Mouse (Mus musculus): ENCODE data around the gene Crocc2.

The Crocc2 gene

DNA sequence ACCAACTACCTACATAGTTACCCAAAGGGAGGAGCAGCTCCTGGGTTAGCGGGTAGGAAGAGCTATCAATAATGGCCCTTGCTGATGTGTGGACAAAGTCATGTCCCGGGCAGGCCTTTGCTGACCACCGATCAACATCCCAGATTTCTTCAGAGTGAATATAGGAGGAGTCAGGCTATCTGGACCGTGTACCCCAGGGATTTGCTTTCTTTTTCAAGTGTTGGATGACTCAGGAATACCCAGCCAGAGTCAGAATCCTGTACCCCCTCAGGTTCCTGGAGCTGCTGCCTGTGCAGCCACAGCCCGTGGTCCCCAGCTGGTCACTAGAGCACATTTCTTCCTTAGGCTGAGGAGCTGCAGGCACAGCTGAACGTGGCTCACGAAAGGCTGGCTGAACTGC lies 43.9 kb downstream of the Crocc2 start:
- in situ Hi-C loops (cut with MboI, MseI) = no loop called here

DNA sequence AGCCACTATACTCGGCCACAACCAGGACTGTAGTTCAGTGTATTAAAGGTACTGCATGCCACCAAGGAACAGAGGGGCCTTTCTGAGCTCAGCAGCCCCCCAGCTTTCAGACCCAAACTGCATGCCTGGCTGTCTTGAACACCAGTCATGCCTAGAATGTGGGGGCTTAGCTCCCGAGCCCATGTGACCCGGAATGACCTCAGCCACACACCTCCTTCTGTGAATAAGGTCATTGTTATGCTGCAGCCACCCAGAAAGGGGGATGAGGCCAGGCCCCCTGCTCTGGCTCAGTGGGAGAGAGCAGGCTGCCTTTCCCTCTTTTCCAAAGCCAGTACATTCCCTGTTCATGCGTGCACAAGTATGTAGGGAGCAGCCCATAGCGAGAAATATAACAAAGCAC lies 46.1 kb downstream of the Crocc2 start:
- in situ Hi-C loops (cut with MboI, MseI) = no loop called here

DNA sequence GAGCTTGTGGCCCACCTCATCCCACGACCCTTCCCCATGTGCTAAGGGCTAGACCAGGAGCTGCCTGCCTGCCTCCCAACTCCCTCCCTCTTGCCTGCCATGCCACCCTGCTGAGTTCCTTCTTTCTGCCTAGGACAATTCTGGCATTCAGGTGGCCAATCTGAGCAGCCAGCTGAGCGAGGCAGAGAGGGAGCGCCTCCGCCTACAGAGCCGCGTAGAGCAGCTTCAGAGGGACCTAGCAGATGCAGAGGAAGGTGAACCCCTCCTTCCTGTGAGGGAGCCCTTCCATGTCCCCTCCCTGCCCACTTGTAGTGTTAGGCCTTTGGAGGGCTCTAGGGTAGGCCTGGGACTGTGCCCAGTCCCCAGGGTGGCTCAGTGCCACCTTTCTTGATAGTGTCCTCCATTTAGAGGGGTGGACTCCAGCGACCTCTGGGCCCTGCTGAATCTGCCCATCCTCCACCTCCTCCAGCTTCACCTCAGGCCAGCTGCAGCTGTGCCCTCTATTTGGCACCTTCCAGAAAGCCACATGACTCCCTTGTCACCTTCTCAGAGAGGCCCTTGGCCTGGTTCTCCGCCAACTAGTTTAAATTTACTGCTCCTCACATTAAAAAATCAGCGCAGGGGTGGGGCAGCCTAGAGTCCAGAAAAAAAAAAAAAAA lies 48.4 kb downstream of the Crocc2 start:
- in situ Hi-C loops (cut with MboI, MseI) = no loop called here

DNA sequence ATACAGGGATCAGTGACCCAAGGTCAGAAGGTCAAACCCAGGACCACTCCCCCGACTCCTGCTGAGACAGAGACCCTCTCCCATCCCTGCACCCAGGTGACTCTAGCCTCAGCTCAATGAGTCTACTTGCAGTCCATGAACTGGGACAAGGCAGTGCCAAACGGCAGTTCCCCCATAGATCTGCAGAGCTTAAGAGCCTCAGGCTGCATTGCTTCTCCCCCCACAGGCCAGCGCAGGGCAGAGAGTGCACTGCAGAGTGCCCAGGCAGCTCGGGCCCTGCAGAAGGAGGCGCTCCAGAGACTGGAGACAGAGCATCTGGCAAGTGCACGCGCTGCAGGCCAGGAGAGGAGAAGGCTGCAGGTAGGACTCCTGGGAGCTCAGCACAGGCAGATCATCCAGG lies 49.0 kb downstream of the Crocc2 start:
- in situ Hi-C loops (cut with MboI, MseI) = no loop called here

DNA sequence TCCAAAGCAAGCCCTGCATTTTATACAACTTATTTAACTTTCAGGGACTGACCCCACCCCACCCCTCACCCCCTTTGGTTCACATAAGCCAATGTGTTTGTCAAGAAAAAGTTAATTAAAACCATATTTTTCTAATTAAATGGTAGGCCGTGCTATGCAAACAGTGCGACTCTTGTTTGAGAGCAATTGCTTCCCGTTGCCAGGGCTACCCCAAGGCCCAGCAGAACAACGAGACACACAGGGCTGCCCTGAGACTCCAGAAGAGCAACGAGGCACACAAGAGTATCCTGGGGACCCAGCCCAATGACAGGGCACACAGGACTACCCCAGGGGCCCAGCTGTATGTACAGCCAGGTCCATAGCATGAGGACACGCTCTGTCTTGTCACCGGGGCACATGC lies 52.3 kb downstream of the Crocc2 start:
- in situ Hi-C loops (cut with MboI, MseI) = no loop called here

DNA sequence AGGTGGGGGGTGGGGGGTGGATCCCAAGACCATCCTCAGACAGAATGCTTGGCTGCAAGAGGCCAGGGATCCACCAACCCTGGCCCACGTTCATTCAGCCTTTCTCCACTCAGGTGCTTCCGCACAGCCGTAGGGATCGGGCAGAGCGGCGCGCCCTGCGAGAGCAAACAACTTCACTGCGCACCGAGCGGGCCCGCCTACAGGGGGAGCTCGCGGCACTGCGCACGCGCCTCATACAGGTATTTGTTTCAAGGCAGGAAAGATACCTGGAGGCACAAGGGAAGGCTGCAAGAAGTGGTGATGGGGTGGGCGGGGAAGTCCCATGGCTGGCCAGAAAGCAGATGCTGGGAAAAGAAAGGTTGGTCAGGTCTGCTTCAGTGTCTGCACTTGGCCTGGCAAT lies 55.4 kb downstream of the Crocc2 start:
- in situ Hi-C loops (cut with MboI, MseI) = no loop called here

DNA sequence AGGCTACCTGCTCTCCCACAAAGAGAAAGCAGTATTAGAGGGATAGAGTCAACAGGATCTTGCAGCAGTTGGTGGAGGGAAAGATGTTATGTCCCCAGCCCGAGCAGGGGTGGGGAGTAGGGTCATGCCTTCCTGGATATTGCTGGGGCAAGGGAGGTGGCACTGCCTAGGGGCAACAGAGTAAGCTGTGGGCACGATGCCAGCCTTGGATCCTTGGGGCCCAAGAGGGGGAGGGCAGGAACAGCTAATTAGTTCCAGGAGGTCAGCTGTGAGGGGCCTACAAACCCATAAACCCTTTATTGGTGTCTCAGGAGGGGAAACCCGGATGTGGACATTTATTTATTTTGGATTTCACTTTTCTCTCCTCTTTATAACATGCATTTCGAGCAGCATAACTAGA lies 56.7 kb downstream of the Crocc2 start:
- in situ Hi-C loops (cut with MboI, MseI) = loop anchor here (25.0 kb wide), 1 partner anchor 1237 kb away; no protein-coding TSS in a partner anchor

DNA sequence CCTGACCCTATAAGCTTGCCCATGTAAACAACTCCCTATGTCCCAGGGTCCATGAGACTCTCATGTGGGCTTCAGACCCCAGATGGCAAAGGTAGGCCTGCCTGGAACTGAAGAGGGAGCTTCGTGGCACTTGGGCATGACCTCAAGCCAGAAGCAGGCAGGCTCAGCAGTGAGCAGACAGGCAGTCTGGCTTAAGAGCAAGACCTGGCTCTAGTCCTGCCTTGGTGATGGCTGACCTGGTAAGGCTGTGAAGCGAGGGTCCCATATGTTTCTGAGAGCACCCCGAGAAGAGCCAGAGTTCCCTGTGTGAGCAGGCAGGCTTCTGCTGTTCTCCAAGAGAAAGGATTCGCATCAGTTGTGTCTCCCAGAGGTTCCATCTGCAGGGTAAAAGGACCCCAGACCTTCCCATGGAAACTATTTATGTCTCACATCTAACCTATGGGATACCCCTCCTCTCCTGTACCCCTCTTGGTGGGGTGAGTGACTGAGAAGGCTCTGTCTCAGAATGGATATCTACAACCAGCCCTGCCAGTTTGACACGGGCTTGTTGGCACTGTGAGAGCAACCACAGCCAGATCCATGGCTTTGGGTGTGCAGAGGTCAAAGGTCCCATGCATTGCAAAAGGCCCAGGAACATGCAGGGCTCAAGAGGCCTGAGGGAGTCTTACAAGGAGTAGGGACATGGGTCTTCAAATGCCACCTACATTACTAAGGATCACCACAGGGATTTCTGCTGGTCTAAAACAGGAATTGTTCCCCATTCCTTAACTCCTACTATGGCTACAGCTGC lies 57.4 kb downstream of the Crocc2 start:
- in situ Hi-C loops (cut with MboI, MseI) = loop anchor here (25.0 kb wide), 1 partner anchor 1236 kb away; no protein-coding TSS in a partner anchor

DNA sequence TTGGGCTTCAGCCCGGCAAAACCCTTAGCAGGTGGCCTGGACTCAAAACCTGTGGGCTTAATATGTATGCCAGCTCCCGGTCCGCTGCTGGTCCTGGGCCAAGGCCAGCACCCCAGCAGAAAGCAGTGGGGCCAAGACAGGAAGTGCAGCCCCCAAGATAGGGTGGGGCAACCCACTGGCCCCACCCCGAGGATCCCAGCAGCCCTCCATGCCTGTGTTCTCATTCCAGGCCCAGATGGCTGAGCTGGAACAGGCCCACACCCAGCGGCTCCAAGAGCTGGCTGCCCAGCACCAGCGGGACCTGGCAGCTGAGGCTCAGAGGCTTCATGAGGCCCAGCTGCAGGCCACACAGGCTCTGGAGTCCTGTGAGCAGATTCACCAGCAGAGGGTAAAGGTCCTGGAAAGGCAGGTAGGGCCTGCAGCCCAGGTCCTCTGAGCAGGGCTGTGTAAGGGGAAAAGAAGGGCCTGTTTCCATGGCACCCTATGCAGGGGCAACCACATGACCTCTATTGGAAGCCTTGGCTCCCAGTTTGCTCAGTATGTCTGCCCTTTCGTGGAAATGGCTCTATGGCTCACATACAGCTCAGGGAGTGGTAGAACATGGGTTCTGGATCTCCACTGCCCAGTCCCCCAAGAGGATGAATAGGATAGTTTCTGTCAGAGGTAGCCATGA lies 58.9 kb downstream of the Crocc2 start:
- in situ Hi-C loops (cut with MboI, MseI) = loop anchor here (25.0 kb wide), 1 partner anchor 1235 kb away; no protein-coding TSS in a partner anchor

DNA sequence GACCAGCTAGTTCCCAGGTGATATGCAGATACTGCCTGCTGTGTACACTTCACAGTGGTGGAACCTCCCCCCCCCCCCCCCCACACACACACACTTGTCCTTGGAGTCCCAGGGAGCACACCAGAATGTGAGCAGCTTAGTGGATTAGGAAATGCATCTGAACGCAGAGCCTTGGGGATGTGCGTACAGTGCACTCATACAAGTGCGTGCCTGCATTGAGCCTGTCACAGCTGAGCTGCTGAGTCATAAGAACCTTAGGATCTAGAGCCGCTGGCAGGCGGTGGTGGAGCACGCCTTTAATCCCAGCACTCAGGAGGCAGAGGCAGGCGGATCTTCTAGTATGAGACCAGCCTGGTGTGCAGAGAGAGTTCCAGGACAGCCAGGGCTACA lies 59.4 kb downstream of the Crocc2 start:
- in situ Hi-C loops (cut with MboI, MseI) = loop anchor here (25.0 kb wide), 1 partner anchor 1234 kb away; no protein-coding TSS in a partner anchor

DNA sequence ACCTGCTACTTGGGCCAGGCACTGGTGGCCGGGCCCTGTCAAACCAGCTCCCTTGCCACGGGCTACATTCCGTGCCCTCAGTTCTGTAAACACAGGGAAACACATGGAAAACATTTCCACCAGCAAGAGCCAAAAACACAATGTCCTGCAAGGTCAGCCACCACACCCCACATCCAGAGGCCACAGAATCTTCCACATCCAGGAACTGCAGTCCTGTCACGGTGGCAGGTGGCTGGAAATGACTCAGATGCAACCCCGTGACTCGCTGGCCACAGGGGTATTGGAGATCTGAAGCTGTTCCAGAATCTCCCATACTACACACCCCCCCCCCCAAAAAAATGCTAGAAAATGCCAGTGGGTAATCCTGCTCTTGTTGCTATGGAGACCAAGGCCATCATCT lies 60.7 kb downstream of the Crocc2 start:
- in situ Hi-C loops (cut with MboI, MseI) = loop anchor here (25.0 kb wide), 1 partner anchor 1233 kb away; no protein-coding TSS in a partner anchor

DNA sequence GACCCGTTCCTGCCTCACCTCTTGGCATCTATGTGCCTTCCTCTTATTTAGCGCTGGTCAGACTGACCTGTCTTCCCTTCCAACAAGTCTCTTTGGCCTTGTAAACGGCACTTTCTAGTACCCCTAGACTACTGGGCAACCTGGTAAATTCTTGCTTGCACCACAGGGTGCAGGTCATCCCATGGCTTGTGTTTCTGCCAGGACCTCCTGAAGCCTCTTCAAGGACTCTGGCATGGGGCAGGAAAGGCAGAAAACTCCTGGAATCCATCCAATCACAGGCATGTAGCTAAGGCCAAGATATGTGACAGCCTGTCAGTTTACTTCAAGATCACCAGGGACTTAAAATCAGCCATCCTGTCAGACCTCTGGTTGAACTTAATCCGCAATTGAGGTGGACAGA lies 61.1 kb downstream of the Crocc2 start:
- in situ Hi-C loops (cut with MboI, MseI) = loop anchor here (25.0 kb wide), 1 partner anchor 1233 kb away; no protein-coding TSS in a partner anchor

DNA sequence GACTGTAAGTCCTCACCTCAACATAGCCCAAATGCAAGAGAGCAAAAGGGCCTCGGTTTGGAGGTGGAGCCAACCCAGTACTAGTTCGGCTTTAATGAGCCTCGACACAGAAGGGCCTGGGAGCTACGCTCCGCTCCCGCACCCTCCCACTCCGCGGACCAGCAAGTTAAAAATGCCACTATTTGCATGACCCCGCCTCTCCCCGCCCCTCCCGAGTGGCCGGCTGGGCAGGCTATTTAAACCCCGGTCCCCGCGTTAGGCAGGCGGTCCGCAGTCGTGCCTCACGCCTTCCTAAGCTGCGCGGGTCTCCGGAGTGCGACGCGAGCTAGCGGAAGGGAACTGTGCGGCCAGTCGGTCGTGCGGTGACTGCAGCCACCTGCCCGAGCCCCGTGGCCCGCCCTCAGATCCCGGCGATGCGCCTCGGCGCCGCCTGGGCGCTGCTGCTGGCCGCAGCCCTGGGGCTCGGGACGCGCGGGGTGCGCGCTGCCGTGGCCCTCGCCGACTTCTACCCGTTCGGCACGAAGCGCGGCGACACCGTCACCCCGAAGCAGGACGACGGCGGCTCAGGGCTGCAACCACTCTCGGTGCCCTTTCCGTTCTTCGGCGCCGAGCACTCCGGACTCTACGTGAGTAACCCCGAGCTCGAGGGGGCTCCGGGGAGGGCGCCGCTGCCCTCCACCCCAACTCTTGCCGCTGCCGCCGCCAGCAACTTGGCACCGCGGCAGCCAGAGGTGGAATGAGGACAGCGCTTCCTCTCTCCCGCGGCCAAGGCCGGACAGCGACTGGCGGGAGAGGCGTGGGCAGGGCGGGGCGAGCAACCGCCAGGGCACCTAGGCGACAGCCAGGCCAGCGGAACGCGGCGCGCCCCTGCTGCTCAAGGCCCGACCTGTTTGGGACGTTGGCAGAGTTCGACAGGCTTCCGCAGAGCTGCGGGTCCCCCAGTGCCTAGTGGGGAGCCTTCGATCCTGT lies 67.3 kb downstream of the Crocc2 start, which contains the start of gene Sned1:
TSS of gene Sned1 (plus strand) at position 266 of the 969 bp plus-strand sequence.
- in situ Hi-C loops (cut with MboI, MseI) = loop anchor here (25.0 kb wide), 1 partner anchor 1226 kb away; no protein-coding TSS in a partner anchor

DNA sequence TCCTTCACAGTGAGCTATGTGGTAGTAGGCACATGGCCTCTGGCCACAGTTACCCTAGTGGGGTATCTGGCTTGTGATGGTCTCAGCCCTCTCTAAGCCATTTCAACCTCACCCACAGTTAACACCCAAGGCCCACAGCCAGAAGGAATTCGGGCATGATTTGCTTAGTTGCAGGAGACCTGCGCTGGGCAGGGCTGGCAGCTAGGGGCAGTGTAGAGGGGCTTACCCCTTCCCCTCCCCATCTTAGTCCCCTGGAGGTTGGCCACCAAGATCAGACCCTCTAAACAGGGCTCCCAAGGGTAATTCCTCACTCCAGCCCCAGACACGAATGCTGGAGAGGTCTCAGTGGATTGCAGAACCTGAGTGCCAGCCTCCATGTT lies 68.0 kb downstream of the Crocc2 start:
- in situ Hi-C loops (cut with MboI, MseI) = loop anchor here (25.0 kb wide), 1 partner anchor 1226 kb away; no protein-coding TSS in a partner anchor

DNA sequence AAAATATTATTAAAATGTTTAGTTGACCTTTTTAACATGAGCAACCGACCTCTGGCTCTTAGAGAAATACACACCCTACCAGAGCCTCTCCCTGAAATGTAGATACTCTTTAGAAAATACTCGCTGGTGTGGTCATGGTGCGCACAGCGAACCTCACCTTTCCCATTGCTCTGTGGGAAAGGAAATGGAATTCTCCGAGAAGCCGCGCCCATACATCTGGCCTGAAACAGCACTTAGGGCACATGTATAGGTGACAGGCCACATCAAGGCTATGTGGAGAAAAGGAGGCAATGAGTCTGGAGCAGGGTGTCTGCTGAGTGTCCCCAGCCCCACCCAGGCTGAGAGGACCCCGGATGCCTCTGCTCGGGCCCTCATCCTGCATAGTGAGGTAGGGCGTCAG lies 69.2 kb downstream of the Crocc2 start:
- in situ Hi-C loops (cut with MboI, MseI) = loop anchor here (25.0 kb wide), 1 partner anchor 1225 kb away; no protein-coding TSS in a partner anchor

DNA sequence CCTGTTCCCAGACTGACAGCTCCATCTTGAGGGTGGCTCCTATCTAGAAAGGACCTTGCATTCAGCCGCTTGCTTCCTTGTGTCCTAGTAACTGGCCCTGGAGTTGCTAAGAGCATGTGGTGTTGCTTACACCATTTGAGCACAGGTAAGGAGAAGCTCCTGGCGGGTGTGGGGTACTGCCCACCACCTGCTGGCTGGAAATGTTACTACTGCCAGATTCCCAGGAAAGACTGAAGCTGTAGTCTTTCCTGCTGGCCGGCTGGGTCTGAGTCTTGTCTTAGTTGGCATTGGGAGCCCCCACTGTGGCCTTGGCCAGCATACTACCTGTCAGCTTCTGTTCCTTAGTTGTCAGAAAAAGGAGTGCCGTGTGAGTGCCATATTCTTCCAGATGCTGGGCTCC lies 69.7 kb downstream of the Crocc2 start:
- in situ Hi-C loops (cut with MboI, MseI) = loop anchor here (25.0 kb wide), 1 partner anchor 1224 kb away; no protein-coding TSS in a partner anchor

DNA sequence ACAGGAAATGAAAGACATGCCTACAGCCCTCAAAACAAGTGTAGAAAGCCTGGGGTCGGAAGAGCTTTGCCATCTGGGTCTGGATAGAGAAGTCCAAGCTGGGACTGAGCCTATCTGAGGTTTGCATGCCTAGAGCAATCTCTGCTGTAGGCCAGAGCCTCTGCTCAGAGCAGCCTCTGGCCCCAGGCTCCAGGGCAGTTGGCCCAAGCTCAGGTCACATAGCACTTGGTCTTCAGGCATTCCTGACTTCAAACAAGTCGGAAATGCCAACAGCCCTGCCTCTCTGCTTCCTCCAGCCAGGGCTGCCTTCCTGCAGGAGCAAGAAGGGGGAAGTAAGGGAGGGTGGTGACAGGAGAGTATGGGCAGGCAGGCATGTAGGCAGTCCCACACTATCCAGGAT lies 77.4 kb downstream of the Crocc2 start:
- in situ Hi-C loops (cut with MboI, MseI) = loop anchor here (25.0 kb wide), 1 partner anchor 1216 kb away; no protein-coding TSS in a partner anchor

DNA sequence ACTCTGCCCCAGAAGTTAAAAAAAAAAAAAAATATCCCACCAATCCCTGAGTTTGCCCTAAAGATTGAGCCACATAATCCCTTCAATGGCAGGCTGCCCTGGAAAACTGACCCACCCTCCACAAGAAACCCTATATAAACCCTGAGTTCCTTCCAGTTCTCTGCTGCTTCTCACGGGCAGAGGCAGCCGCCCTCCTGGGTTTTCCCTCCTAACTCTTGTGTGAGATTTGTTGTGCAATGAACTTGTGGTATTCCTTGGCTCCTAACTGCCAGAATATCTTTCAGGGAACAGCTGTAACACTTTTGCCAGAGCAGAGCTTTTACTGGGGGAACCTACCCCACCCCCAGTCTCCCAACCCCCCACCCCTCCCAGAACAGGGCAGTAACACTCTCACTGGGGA lies 84.1 kb downstream of the Crocc2 start:
- in situ Hi-C loops (cut with MboI, MseI) = no loop called here

DNA sequence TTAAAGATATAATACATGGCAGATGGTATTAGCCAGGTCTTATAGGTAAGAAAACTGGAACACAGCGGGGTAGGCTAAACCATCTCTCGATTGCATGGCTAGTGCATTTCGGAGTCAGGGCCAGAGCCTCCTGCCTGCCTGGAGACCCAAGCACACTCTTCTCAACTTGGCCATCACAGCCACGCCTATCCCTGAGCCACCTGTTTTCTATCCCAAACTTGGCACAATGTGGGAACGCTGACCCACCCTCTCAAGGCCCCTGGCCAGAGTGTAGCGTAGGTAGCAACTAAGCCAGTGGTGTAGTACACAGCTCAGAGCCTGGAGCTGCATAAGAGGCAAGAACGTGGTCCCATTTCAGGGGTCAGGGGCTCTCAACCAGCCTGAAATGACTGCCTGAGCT lies 87.2 kb downstream of the Crocc2 start:
- in situ Hi-C loops (cut with MboI, MseI) = no loop called here

DNA sequence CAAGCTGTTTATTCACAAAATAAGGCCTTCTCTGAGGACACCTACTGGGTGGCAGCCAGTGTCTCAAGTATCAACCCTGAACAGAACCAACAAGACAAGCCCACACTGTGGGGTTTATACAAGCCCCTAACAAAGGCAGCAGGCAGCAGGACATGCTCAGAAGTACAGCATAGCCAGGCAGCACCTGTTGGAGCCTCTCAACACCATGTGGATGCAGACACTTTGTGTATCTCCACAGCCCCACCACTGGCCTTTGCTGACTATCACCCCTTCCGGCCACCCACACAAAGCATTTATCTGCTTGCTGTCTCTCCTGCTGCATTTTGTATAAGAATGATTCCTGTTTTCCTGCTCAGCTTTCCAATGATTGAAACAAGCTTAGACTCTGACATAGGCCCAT lies 89.0 kb downstream of the Crocc2 start:
- in situ Hi-C loops (cut with MboI, MseI) = no loop called here

DNA sequence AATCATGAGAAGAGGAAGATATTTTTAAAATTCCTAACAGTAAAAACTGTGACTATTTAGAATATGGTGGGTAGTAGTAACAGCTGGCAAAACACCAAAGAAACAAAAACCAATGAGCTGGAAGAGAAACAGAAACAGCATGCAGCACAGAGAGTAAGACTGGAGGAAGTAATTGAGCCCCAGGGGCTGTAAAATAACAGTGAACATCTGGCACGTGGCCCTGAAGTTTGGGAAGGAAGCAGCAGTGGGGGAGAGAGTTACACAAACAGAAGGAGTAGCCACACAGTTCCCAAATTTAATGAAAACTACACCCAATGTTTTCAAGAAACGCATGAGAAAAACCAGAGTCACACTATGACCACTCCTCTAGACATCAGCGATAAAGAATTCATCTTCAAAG lies 98.7 kb downstream of the Crocc2 start:
- in situ Hi-C loops (cut with MboI, MseI) = no loop called here
